Mouse (Mus musculus) neural tube, embryonic 11.5 days (tissue): ENCODE data around the gene Gm20604. TPM values are rescaled to one million over a fixed set of nuclear protein-coding genes. Genes with fewer than 3 reads are reported as not detected.
A peak's percentile ranks its signal among the peaks of the same experiment; 100 is the strongest.

ENCODE experiments used
- ATAC-seq: fragments of 200-750 bp; cut with Nextera tagmentation; 2 replicates; pipeline ENCODE4 v1.8.0; 2017; ENCODE audit warnings: moderate number of reproducible peaks, mild to moderate bottlenecking, moderate TSS enrichment, moderate library complexity; ENCODE audit not compliant: insufficient read depth, low FRiP score, low TSS enrichment
- DNase-seq: peaks from one replicate; pipeline ENCODE4 v3.0.0-alpha.2; 2015; ENCODE audit warnings: low spot score
- H3K27ac ChIP-seq: fragments of 300-500 bp; sonication (generic); 2 replicates; pipeline ENCODE4 v1.5.1; 2014; ENCODE audit warnings: low read depth, mild to moderate bottlenecking, low read length
- H3K27me3 ChIP-seq: fragments of 300-500 bp; sonication (generic); 2 replicates; pipeline ENCODE4 v1.6.1; 2014; ENCODE audit warnings: mild to moderate bottlenecking, low read length, mixed read lengths; ENCODE audit not compliant: control insufficient read depth, insufficient read depth
- H3K36me3 ChIP-seq: fragments of 300-500 bp; sonication (generic); 2 replicates; pipeline ENCODE4 v1.6.1; 2014; ENCODE audit warnings: mild to moderate bottlenecking, low read length, moderate library complexity, mixed read lengths; ENCODE audit not compliant: control insufficient read depth, insufficient read depth
- H3K4me1 ChIP-seq: fragments of 300-500 bp; sonication (generic); 2 replicates; pipeline ENCODE4 v1.6.1; 2014; ENCODE audit warnings: low read length, mixed read lengths; ENCODE audit not compliant: control insufficient read depth, insufficient read depth
- H3K4me2 ChIP-seq: fragments of 300-500 bp; sonication (generic); 2 replicates; pipeline ENCODE4 v1.6.1; 2014; ENCODE audit warnings: low read depth, mild to moderate bottlenecking, moderate library complexity
- H3K4me3 ChIP-seq: fragments of 300-500 bp; sonication (generic); 2 replicates; pipeline ENCODE4 v1.5.1; 2014; ENCODE audit warnings: low read depth, low read length
- H3K9ac ChIP-seq: fragments of 300-500 bp; sonication (generic); 2 replicates; pipeline ENCODE4 v1.6.1; 2014; ENCODE audit warnings: mild to moderate bottlenecking, low read length
- H3K9me3 ChIP-seq: fragments of 300-500 bp; sonication (generic); 2 replicates; pipeline ENCODE4 v1.6.1; 2016; ENCODE audit warnings: low read length; ENCODE audit not compliant: control insufficient read depth
- WGBS: fragments of 180-500 bp; shearing (Covaris S2); extraction: QIAGEN DNeasy Blood & Tissue Kit; methylation state at CpG from one replicate; pipeline ENCODE4 v1.1.7; 2014; 5-methylcytosine and 5-hydroxymethylcytosine counted together
- polyA plus RNA-seq: library from polyadenylated mRNA; unstranded; fragments of >200 nt; fragmentation: Nextera tagmentation; extraction: Ambion mirVana; gene quantifications from 2 replicates; pipeline ENCODE4 v1.2.1, GENCODE M21; 2014

Gm20604 gene
- polyA plus RNA-seq, 1 experiment from 2014 or later = 33.4 TPM

GRCm38 (mm10) chr12:102772676-102773075, 14.2 kb upstream of the Gm20604 start:
- DNase-seq = no peak
- no peak for ATAC-seq
- Histone ChIP-seq H3K4me3 (no peak overlapping the region), H3K4me2 (no peak overlapping the region), H3K9ac (no peak overlapping the region), H3K27ac (no peak overlapping the region), H3K9me3 (no peaks in the 10 kb centered on the region), H3K27me3 (no peaks in the 10 kb centered on the region), H3K4me1 (no peaks in the 10 kb centered on the region), H3K36me3 (peaks cover 28% of the 10 kb centered on the region)
- WGBS = 95% methylated on average over 5 of the region's 5 CpGs

GRCm38 (mm10) chr12:102771601-102772000, 13.1 kb upstream of the Gm20604 start:
- no peaks in the 10 kb centered on the region for H3K9me3 ChIP-seq
- H3K4me1 ChIP-seq = no peaks in the 10 kb centered on the region
- H3K4me3 ChIP-seq = no peak overlapping the region
- 93% methylated on average over 8 of the region's 8 CpGs for WGBS
- H3K36me3 ChIP-seq = peaks cover 25% of the 10 kb centered on the region
- no peak overlapping the region for H3K9ac ChIP-seq
- no peak for ATAC-seq
- H3K27ac ChIP-seq = no peak overlapping the region
- H3K27me3 ChIP-seq = no peaks in the 10 kb centered on the region
- no peak for DNase-seq
- H3K4me2 ChIP-seq = no peak overlapping the region

GRCm38 (mm10) chr12:102769000-102769399, 10.5 kb upstream of the Gm20604 start:
- H3K4me2 ChIP-seq = no peak overlapping the region
- peaks cover 27% of the 10 kb centered on the region for H3K36me3 ChIP-seq
- H3K27ac ChIP-seq = no peak overlapping the region
- 95% methylated on average over 4 of the region's 4 CpGs for WGBS
- no peak for ATAC-seq
- H3K4me1 ChIP-seq = no peaks in the 10 kb centered on the region
- no peaks in the 10 kb centered on the region for H3K9me3 ChIP-seq
- no peak overlapping the region for H3K9ac ChIP-seq
- no peak overlapping the region for H3K4me3 ChIP-seq
- DNase-seq = no peak
- H3K27me3 ChIP-seq = no peaks in the 10 kb centered on the region

- no peak overlapping the region for H3K4me3 ChIP-seq
These were observed 5.2 kb upstream of the Gm20604 start for GRCm38 (mm10) chr12:102763696-102764095.

DNA sequence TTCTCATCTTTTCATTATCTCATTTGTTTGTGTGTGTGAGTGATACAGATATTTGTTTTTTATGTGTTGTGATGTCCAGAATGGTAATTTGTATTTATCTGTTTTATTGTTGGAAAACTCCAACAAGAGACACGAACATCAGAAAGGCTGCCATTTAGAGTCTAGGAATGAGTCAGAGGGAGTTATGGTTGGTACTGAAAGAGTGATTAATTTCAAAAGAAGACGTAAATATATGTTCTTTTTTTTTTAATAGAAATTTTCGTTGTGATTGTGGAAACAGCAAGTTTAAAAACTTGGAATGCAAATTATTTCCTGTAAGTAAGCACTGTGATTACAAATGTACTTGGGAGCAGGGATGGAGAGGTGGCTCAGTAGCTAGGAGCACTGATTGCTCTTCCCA, 3.2 kb upstream of the Gm20604 start:
- no peaks in the 10 kb centered on the region for H3K9me3 ChIP-seq
- H3K9ac ChIP-seq = no peak overlapping the region
- H3K36me3 ChIP-seq = peaks cover 3% of the 10 kb centered on the region; the same call in 1 of the 2 replicates
- H3K27me3 ChIP-seq = no peaks in the 10 kb centered on the region
- H3K4me3 ChIP-seq = no peak overlapping the region
- no peak overlapping the region for H3K27ac ChIP-seq
- peaks cover 3% of the 10 kb centered on the region for H3K4me1 ChIP-seq
- DNase-seq (no peak), ATAC-seq (no peak)
- H3K4me2 ChIP-seq = no peak overlapping the region
- WGBS = 94% methylated on average over 3 of the region's 3 CpGs

More at GRCm38 (mm10) chr12:102763696-102764095, 5.2 kb upstream of the Gm20604 start:
- ATAC-seq = no peak
- Histone ChIP-seq H3K4me1 (peaks cover 3% of the 10 kb centered on the region; the same call in 1 of the 2 replicates), H3K9ac (no peak overlapping the region), H3K9me3 (no peaks in the 10 kb centered on the region), H3K36me3 (peaks cover 11% of the 10 kb centered on the region), H3K27ac (no peak overlapping the region), H3K4me2 (no peak overlapping the region), H3K27me3 (no peaks in the 10 kb centered on the region)
- DNase-seq = no peak

GRCm38 (mm10) chr12:102758936-102759335, 464 bp upstream of the Gm20604 start:
- H3K27ac ChIP-seq = no peak overlapping the region
- peak overlapping the region; percentile 67 for H3K4me3 ChIP-seq

GRCm38 (mm10) chr12:102757689-102758402, 626 bp downstream of the Gm20604 start, which contains the start of the genes Gm28051, Gon7 and Ubr7:
TSS of gene Gm28051 (minus strand) at chr12:102757765.
TSS of gene Gon7 (minus strand) at chr12:102757803.
TSS of gene Ubr7 (plus strand) at chr12:102757967.
- peak within 1 kb of the TSS; percentile 67 for H3K4me3 ChIP-seq
- under 1% methylated on average over 72 of the region's 73 CpGs for WGBS
- DNase-seq = peak; percentile 98
- H3K27ac ChIP-seq = peak within 1 kb of the TSS; percentile 66
- H3K36me3 ChIP-seq = no peaks in the 10 kb centered on the region
- peak within 1 kb of the TSS; percentile 84 for H3K4me2 ChIP-seq
- ATAC-seq = peak; percentile 96
- peak within 1 kb of the TSS; percentile 76 for H3K9ac ChIP-seq
- H3K27me3 ChIP-seq = no peaks in the 10 kb centered on the region
- no peaks in the 10 kb centered on the region for H3K9me3 ChIP-seq
- H3K4me1 ChIP-seq = peaks cover 3% of the 10 kb centered on the region

More at GRCm38 (mm10) chr12:102758936-102759335, 464 bp upstream of the Gm20604 start:
- Histone ChIP-seq H3K9me3 (no peaks in the 10 kb centered on the region), H3K4me2 (peak overlapping the region; percentile 84), H3K4me1 (peaks cover 3% of the 10 kb centered on the region), H3K27me3 (no peaks in the 10 kb centered on the region), H3K36me3 (no peaks in the 10 kb centered on the region), H3K9ac (peak overlapping the region; percentile 70)
- 2% methylated on average over 5 of the region's 5 CpGs for WGBS
- DNase-seq = no peak
- no peak for ATAC-seq

DNA sequence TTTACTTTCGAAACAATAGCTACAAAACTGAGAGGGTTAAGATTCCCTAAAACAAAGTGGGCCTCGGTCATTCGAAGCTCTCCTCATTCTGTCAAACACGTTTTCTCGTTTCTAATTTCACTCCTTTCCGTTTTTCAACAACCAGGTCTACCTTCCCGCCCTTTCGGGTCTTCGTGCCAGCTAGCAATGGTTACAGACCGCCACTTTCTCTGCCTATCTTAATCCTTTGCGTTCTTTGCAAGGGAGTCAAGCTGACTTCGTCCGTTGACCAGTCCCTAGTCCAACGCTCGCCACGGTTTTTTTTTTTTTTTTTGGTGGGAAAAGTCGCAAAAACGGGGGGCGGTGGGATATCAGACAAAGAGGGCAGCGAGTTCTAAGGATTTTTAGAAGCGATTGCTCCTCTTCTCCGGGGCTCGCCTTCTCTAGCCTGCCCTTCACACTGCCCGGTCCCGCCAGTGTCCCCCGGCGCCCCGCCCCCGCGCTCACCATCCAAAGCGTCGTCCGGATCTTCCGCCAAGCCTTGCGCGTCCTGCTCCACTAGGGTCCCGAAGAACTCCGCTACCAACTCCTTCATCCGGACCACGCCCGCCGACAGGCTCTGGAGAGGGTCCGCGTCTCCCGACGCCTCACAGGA, 1.3 kb downstream of the Gm20604 start:
- Histone ChIP-seq H3K27ac (peak overlapping the region; percentile 66), H3K9me3 (no peaks in the 10 kb centered on the region), H3K27me3 (no peaks in the 10 kb centered on the region), H3K4me1 (peaks cover 3% of the 10 kb centered on the region), H3K9ac (peak overlapping the region; percentile 76), H3K4me2 (peak overlapping the region; percentile 60), H3K4me3 (peak overlapping the region; percentile 67), H3K36me3 (no peaks in the 10 kb centered on the region)
- WGBS = 2% methylated on average over 46 of the region's 46 CpGs
- ATAC-seq (peak; percentile 84), DNase-seq (peak; percentile 21)
